Mouse (Mus musculus): ENCODE data around the gene Stk25.

DNA sequence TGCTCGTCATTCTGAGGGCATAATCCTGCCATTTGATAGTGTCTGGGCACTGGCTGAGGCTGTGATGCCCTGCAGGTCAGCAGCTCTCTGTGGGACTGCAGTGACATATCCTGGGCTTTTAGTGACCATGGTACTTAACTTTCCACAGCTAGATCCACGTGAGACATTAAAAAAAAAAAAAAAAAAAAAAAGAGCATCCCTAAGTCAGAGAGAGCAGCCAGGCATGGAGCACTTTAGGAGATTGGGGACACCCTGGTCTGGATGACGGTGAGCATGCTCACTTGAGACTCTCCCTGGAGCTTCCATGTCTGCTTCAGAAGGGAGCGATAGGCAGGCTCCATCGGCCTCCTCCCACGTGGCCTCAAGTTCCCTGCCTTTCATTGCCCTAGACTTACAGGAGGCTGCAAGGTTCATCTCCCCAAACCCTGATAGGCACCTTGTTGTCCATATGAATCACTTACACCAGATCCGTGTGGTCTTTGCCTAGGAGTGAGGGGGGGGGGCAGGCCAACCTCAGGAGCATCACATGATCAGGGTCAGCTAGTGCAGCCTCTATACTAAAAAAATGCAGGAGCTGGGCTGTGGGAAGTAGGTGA, 31.5 kb upstream of the Stk25 start:
- TF ChIP-seq POLR2A (IDR thresholded peaks at IDR 0.05; ENCODE audit: borderline replicate concordance, control insufficient read depth, low read depth, low read length) (no peak), CTCF (IDR thresholded peaks at IDR 0.05; ENCODE audit: control insufficient read depth, insufficient read depth, low read length) (no peak)
